Mouse (Mus musculus) midbrain, embryonic 11.5 days (tissue): ENCODE data around the gene Ceacam10. TPM values are rescaled to one million over a fixed set of nuclear protein-coding genes. Genes with fewer than 3 reads are reported as not detected.
"Not testable (repeated sequence)": the region's sequence is repeated elsewhere in the genome, so short reads cannot be mapped to it uniquely, and the experiment has no call there.

Experiments used
- ATAC-seq: fragments of 200-750 bp; cut with Nextera tagmentation; 2 replicates; pipeline ENCODE4 v1.8.0; 2017; ENCODE audit warnings: moderate TSS enrichment, moderate library complexity; ENCODE audit not compliant: low FRiP score
- DNase-seq: peaks from one replicate; pipeline ENCODE4 v3.0.0; 2015; ENCODE audit warnings: low spot score; ENCODE audit errors: missing footprints
- H3K27ac ChIP-seq: fragments of 300-500 bp; sonication (generic); 2 replicates; pipeline ENCODE4 v1.5.1; 2014; ENCODE audit warnings: low read depth, low read length
- H3K27me3 ChIP-seq: fragments of 300-500 bp; sonication (generic); 2 replicates; pipeline ENCODE4 v1.6.1; 2014; ENCODE audit warnings: mild to moderate bottlenecking, low read length, moderate library complexity, mixed read lengths; ENCODE audit not compliant: control insufficient read depth, insufficient read depth
- H3K36me3 ChIP-seq: fragments of 300-500 bp; sonication (generic); 2 replicates; pipeline ENCODE4 v1.6.1; 2014; ENCODE audit warnings: mild to moderate bottlenecking, low read length, moderate library complexity, mixed read lengths; ENCODE audit not compliant: control insufficient read depth, insufficient read depth
- H3K4me1 ChIP-seq: fragments of 300-500 bp; sonication (generic); 2 replicates; pipeline ENCODE4 v1.6.1; 2014; ENCODE audit warnings: low read length; ENCODE audit not compliant: control insufficient read depth, insufficient read depth
- H3K4me2 ChIP-seq: fragments of 300-500 bp; sonication (generic); 2 replicates; pipeline ENCODE4 v1.6.1; 2014; ENCODE audit warnings: mild to moderate bottlenecking, moderate library complexity
- H3K4me3 ChIP-seq: fragments of 300-500 bp; sonication (generic); 2 replicates; pipeline ENCODE4 v1.5.1; 2014; ENCODE audit warnings: low read depth, low read length
- H3K9ac ChIP-seq: fragments of 300-500 bp; sonication (generic); 2 replicates; pipeline ENCODE4 v1.6.1; 2014; ENCODE audit warnings: low read length
- H3K9me3 ChIP-seq: fragments of 300-500 bp; sonication (generic); 2 replicates; pipeline ENCODE4 v1.6.1; 2016; ENCODE audit warnings: low read length; ENCODE audit not compliant: control insufficient read depth
- WGBS: fragments of 180-500 bp; shearing (Covaris S2); extraction: QIAGEN DNeasy Blood & Tissue Kit; methylation state at CpG from one replicate; pipeline ENCODE4 v1.1.7; 2014; 5-methylcytosine and 5-hydroxymethylcytosine counted together
- polyA plus RNA-seq: library from polyadenylated mRNA; unstranded; fragments of >200 nt; fragmentation: Nextera tagmentation; extraction: Ambion mirVana; gene quantifications from 2 replicates; pipeline ENCODE4 v1.2.1, GENCODE M21; 2014

The Ceacam10 gene
- not detected in 2 replicates for polyA plus RNA-seq

- DNase-seq, H3K9me3 ChIP-seq, ATAC-seq, H3K4me2 ChIP-seq, H3K4me1 ChIP-seq, H3K36me3 ChIP-seq, H3K27ac ChIP-seq, H3K4me3 ChIP-seq, H3K27me3 ChIP-seq, H3K9ac ChIP-seq: not testable (repeated sequence)
- 58% methylated on average over 4 of the region's 4 CpGs for WGBS
These were observed at the start of gene Ceacam10 for GRCm38 (mm10) chr7:24776918-24777317. Gene Ceacam10, plus strand, starts transcription at chr7:24777206.

- Histone ChIP-seq H3K4me3 (no peak overlapping the region; the same call in 1 of the 2 replicates), H3K27me3 (no peaks in the 10 kb centered on the region), H3K36me3 (no peaks in the 10 kb centered on the region), H3K27ac (no peak overlapping the region), H3K4me1 (peaks cover 4% of the 10 kb centered on the region; the same call in 1 of the 2 replicates), H3K9me3 (no peaks in the 10 kb centered on the region), H3K9ac (peak overlapping the region; percentile 30; the same call in 1 of the 2 replicates), H3K4me2 (peak overlapping the region; percentile 24)
- WGBS: 17% methylated on average over 17 of the region's 17 CpGs
- peak; percentile 78 for ATAC-seq
- DNase-seq: peak; percentile 90
These were observed 40.9 kb upstream of the Ceacam10 start for GRCm38 (mm10) chr7:24735970-24736670.

GRCm38 (mm10) chr7:24750695-24751094 is 26.3 kb upstream of the Ceacam10 start:
- Histone ChIP-seq H3K9ac (no peak overlapping the region), H3K4me1 (no peaks in the 10 kb centered on the region), H3K4me2 (no peak overlapping the region), H3K36me3 (no peaks in the 10 kb centered on the region), H3K27me3 (no peaks in the 10 kb centered on the region), H3K4me3 (no peak overlapping the region), H3K9me3 (no peaks in the 10 kb centered on the region), H3K27ac (no peak overlapping the region)
- WGBS: 59% methylated on average over 4 of the region's 4 CpGs
- DNase-seq (no peak), ATAC-seq (no peak)

- Histone ChIP-seq H3K9ac (no peak overlapping the region), H3K27me3 (no peaks in the 10 kb centered on the region), H3K4me2 (no peak overlapping the region), H3K4me3 (no peak overlapping the region), H3K36me3 (no peaks in the 10 kb centered on the region), H3K27ac (no peak overlapping the region), H3K9me3 (no peaks in the 10 kb centered on the region), H3K4me1 (no peaks in the 10 kb centered on the region)
- ATAC-seq: no peak
- no peak for DNase-seq
- WGBS: 93% methylated on average over 2 of the region's 2 CpGs
These were observed 25.4 kb upstream of the Ceacam10 start for GRCm38 (mm10) chr7:24751610-24752009.

GRCm38 (mm10) chr7:24753476-24753875 is 23.5 kb upstream of the Ceacam10 start:
- Histone ChIP-seq H3K27me3 (no peaks in the 10 kb centered on the region), H3K36me3 (no peaks in the 10 kb centered on the region), H3K4me2 (no peak overlapping the region), H3K9ac (no peak overlapping the region), H3K4me1 (no peaks in the 10 kb centered on the region), H3K4me3 (no peak overlapping the region), H3K27ac (no peak overlapping the region), H3K9me3 (no peaks in the 10 kb centered on the region)
- 86% methylated on average over 5 of the region's 5 CpGs for WGBS
- no peak for DNase-seq
- no peak for ATAC-seq

- no peak for ATAC-seq
- WGBS: 90% methylated on average over 1 of the region's 1 CpGs
- Histone ChIP-seq H3K36me3 (no peaks in the 10 kb centered on the region), H3K27me3 (no peaks in the 10 kb centered on the region), H3K4me3 (no peak overlapping the region), H3K9me3 (no peaks in the 10 kb centered on the region), H3K4me2 (no peak overlapping the region), H3K4me1 (no peaks in the 10 kb centered on the region), H3K27ac (no peak overlapping the region), H3K9ac (no peak overlapping the region)
- no peak for DNase-seq
These were observed 18.5 kb upstream of the Ceacam10 start for GRCm38 (mm10) chr7:24758520-24758919.

GRCm38 (mm10) chr7:24760211-24760610 is 16.8 kb upstream of the Ceacam10 start, which contains the start of gene Cd177:
Gene Cd177, minus strand, starts transcription at chr7:24760311.
- Histone ChIP-seq H3K4me1 (no peaks in the 10 kb centered on the region), H3K4me2 (no peak within 1 kb of the TSS), H3K27me3 (no peaks in the 10 kb centered on the region), H3K4me3 (no peak within 1 kb of the TSS), H3K27ac (no peak within 1 kb of the TSS), H3K9ac (no peak within 1 kb of the TSS), H3K36me3 (no peaks in the 10 kb centered on the region), H3K9me3 (no peaks in the 10 kb centered on the region)
- ATAC-seq: no peak
- WGBS: 72% methylated on average over 6 of the region's 6 CpGs
- DNase-seq: no peak

- Histone ChIP-seq H3K4me3 (no peak overlapping the region), H3K27ac (no peak overlapping the region), H3K4me2 (no peak overlapping the region), H3K4me1 (no peaks in the 10 kb centered on the region), H3K9ac (no peak overlapping the region), H3K27me3 (no peaks in the 10 kb centered on the region), H3K9me3 (no peaks in the 10 kb centered on the region), H3K36me3 (no peaks in the 10 kb centered on the region)
- 79% methylated on average over 6 of the region's 6 CpGs for WGBS
- no peak for ATAC-seq
- DNase-seq: no peak
These were observed 15.8 kb upstream of the Ceacam10 start for GRCm38 (mm10) chr7:24761161-24761560.

GRCm38 (mm10) chr7:24762574-24762973 is 14.4 kb upstream of the Ceacam10 start:
- ATAC-seq: no peak
- H3K27me3 ChIP-seq: no peaks in the 10 kb centered on the region
- 88% methylated on average over 8 of the region's 8 CpGs for WGBS

More at GRCm38 (mm10) chr7:24762574-24762973, 14.4 kb upstream of the Ceacam10 start:
- no peak overlapping the region for H3K4me2 ChIP-seq
- H3K9me3 ChIP-seq: no peaks in the 10 kb centered on the region
- H3K36me3 ChIP-seq: no peaks in the 10 kb centered on the region
- no peak overlapping the region for H3K9ac ChIP-seq
- H3K27ac ChIP-seq: no peak overlapping the region
- no peaks in the 10 kb centered on the region for H3K4me1 ChIP-seq
- H3K4me3 ChIP-seq: no peak overlapping the region
- no peak for DNase-seq
